ENCODE assay signal across 8 mouse cellular contexts in genomic region chr5:24396254-24396653, GRCm38 (mm10). TPM values are rescaled to one million over a fixed set of nuclear protein-coding genes. Genes with fewer than 3 reads are reported as not detected.
"Had no signal": no experiment of that assay in that cellular context is flagged by ENCODE, and none has a peak within 500 bp of the region (broad histone marks: within the 10 kb centered on the region; RNA-seq: fewer than 3 reads in every experiment).

No protein-coding gene starts in this region.

RNA-seq across cellular contexts. Expression of gene Asic3, which starts 16.9 kb away (rescaled TPM):
- total RNA-seq: layer of hippocampus, postnatal 10 days; left cerebral cortex, postnatal 14 days; left cerebral cortex, postnatal 4 days had no signal
- polyA plus RNA-seq: liver, embryonic 11.5 days; liver, embryonic 15.5 days; lung, embryonic 16.5 days; midbrain, embryonic 13.5 days; midbrain, embryonic 16.5 days had no signal
